Mouse (Mus musculus): ENCODE measurements around the gene Msi2.

GRCm38 (mm10) chr11:88526711-88527110 is 191.6 kb downstream of the Msi2 start:
- no peak for TF ChIP-seq CTCF (conservative IDR thresholded peaks at IDR 0.05; ENCODE audit: low read length)
- TF ChIP-seq NANOG (IDR thresholded peaks at IDR 0.05; ENCODE audit: borderline replicate concordance, low read length), result peak; percentile 46; the same call in 1 of the 2 replicates
- TF ChIP-seq POU5F1 (IDR thresholded peaks at IDR 0.05; ENCODE audit: borderline replicate concordance, low read length), result no peak

Measured in E14TG2a.4 (cell line).